Mouse (Mus musculus) thymus, adult 18-20 months (tissue): ENCODE data around the gene Casq2.

Source experiments
- DNase-seq, 2 experiments: peaks; one replicate each; pipeline ENCODE4 v3.0.0; 2022; ENCODE audit warnings: mixed read lengths in 2 of 2

The Casq2 gene

GRCm38 (mm10) chr3:102166287-102166620 lies 80.0 kb downstream of the Casq2 start:
- DNase-seq: no peak

DNA sequence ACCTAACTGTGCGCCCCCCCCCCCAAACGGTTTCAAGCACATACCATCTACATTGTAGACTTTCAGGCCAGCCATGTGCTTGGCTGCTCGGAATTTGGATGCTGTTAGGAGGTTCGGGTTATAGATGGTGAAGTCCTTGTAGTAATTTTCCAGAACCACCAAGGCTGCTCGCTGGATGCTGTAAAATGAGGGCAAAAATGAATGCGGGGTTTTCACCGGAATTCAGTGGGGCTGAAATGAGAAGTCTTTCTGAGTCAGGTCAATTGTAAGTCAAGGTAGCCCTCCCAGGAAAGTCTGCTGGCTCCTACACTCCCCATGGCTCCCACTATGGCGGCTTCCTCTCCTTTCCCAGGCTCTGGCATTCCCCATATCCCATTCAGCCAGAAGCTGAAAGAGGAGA lies 80.6 kb downstream of the Casq2 start:
- no peak for DNase-seq

DNA sequence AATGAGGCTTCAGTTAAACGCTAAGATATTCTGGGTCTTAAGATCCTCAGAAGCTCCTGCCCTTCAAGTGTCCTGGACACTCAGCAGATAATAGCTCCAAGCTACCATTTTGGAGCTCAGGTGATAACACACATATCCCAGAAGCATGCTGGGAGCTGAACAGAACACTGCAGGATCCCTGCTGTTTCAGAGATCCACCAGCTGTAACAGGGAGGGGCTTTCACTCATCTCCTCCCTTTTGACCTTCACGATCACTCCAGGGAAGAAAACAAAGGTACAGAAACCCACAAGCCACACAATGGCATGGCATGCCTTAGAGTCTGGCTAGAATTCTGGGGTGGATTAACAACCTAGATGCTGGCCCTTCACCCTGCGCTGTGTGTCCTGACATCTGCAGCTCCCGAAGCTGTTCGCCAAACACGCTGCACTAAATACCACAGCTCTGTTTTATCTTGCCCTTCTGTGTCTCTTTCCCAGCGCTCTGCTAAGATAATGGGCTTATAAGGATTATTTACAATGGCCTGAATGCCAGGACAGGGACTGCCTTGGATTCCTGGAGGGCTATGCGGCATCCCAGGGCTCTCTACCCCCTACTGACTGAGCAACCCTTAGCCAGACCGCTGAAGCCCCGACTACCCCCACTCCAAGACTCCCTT lies 81.5 kb downstream of the Casq2 start:
- DNase-seq: no peak

- no peak for DNase-seq
Observed at GRCm38 (mm10) chr3:102169197-102169905, 83.1 kb downstream of the Casq2 start.

- no peak for DNase-seq
Observed at GRCm38 (mm10) chr3:102174118-102174865, 88.1 kb downstream of the Casq2 start.

DNA sequence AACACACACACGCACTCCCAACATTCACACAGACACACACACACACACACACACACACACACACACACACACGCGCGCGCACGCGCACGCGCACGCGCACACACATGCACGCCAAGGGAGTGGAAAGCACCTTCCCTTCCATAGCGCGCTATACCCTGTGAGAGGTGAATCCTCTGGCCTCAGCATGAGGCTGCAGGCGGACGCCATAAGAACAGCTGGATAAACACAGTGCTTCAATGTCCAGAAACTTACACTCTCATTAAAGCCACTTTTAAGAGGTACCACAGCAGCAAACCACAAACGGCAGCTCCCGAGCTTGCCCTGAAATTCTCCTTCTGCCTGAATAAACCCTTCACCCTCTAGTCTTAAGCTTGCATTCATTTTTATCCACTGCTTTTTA lies 89.5 kb downstream of the Casq2 start:
- DNase-seq: no peak

DNA sequence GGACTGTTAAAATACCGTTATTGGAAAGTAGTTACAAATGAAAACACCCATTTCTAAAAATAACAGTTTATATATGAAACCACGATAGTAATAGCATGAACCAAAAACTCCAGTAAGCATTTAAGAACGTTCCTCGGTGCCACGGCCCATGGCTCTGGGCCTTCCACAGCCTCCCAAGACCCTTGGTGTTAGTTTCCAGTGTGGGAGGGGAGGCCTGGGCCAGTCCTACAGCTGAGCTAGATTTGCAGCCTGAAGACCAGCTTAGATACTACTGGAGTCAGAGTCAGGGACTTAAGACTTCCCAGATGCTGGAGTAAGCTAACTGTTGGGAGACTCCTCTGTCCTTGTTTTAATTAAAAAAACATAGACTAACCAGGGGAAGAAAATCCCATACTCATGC lies 89.9 kb downstream of the Casq2 start:
- no peak for DNase-seq

DNA sequence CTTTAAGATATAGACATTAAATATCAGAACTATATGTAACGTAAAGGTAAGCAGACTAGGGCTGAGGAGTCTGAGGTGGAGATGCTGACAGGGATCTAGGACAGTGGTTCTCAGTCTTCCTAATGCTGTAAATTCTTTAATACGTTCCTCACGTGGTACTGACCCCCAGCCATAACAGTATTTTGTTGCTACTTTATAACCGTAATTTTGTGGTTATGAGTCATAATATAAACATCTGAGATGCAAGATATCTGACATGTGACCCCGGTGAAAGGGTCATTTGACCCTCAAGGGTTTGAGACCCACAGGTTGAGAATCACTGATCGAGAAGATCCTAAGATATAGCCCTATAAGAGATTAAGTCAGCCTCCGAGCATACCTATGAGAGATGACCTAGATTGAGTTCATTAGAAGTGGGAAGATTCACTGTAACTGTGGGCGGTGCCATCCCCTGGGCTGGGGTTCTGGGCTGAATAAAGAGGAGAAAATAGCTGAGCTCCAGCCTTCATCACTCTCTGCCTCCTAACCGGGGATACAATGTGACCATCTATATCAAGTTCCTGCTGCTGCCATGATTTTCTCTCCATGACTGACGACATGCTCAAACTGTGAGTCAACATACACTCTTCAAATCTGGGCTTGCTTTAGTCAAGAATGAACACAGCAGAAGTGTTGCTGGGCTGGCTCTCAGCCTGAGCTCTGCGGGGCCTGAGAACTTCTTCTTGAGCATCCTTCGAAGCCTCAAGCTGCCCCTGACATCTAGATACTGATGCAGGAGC lies 91.8 kb downstream of the Casq2 start:
- DNase-seq: no peak

GRCm38 (mm10) chr3:102179869-102180268 lies 93.7 kb downstream of the Casq2 start:
- DNase-seq: no peak

- no peak for DNase-seq
Observed at GRCm38 (mm10) chr3:102180746-102181145, 94.5 kb downstream of the Casq2 start.

- no peak for DNase-seq
Observed at GRCm38 (mm10) chr3:102181191-102181590, 95.0 kb downstream of the Casq2 start.

GRCm38 (mm10) chr3:102182601-102183000 lies 96.4 kb downstream of the Casq2 start:
- no peak for DNase-seq

DNA sequence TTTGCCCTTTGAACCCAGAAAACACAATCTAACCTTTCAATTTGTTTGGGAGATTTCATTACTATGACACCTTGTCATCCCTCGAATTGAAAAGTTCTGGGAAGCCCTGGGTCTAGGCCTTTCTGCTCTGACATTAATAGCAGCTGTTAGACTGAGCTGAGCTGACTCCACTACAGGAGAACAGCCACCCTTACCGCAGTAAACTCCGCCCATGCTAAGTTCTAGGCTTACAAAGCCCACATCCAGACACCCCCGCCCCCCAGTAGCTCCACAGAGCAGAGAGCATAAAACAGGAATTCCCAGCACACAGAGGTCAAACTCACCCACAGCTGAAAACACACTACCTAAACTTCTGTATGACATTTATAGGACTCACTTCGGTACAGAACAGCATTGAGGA lies 98.5 kb downstream of the Casq2 start:
- DNase-seq: no peak

DNA sequence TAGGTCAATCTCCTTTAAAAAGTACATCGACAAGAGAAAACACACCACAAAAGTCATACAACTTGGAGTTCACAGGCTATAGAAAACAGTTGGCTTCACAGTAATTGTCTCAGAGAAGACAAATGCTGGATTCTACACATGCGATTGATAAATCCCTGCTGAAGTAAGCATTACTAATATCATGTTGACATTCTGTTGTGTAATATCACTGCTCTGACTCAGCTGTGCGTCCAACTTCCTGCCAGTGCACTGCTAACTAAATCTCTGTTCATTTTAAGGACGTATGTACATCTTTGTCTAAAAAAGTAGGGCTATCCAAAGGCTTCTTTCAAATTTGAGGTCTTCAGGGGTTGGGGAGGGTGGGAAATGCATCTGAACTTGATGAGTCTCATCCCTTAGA lies 101.2 kb downstream of the Casq2 start:
- DNase-seq: no peak

GRCm38 (mm10) chr3:102188972-102189371 lies 102.8 kb downstream of the Casq2 start:
- DNase-seq: no peak

GRCm38 (mm10) chr3:102190015-102190414 lies 103.8 kb downstream of the Casq2 start:
- DNase-seq: no peak

DNA sequence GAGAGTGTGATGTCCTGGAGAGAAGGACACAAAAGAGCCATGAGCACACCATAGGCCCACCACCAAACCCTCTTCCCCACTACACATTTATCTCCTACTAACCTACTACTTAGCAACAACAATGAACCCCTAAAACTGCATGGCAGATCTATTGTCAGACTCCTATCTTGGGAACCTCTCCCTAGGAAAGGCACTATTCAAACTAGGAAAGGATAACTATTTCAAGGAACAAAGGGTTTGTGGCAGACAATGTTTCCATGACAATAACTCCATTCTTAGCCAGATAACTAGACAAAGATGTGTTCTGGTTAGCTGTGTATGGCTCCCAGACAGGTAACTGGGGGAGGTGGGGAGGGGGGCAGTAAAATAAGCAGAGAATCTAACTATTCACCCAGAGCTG lies 104.4 kb downstream of the Casq2 start:
- no peak for DNase-seq

- no peak for DNase-seq
Observed at GRCm38 (mm10) chr3:102191575-102191974, 105.4 kb downstream of the Casq2 start.

- no peak for DNase-seq
Observed at GRCm38 (mm10) chr3:102192621-102193020, 106.4 kb downstream of the Casq2 start.

DNA sequence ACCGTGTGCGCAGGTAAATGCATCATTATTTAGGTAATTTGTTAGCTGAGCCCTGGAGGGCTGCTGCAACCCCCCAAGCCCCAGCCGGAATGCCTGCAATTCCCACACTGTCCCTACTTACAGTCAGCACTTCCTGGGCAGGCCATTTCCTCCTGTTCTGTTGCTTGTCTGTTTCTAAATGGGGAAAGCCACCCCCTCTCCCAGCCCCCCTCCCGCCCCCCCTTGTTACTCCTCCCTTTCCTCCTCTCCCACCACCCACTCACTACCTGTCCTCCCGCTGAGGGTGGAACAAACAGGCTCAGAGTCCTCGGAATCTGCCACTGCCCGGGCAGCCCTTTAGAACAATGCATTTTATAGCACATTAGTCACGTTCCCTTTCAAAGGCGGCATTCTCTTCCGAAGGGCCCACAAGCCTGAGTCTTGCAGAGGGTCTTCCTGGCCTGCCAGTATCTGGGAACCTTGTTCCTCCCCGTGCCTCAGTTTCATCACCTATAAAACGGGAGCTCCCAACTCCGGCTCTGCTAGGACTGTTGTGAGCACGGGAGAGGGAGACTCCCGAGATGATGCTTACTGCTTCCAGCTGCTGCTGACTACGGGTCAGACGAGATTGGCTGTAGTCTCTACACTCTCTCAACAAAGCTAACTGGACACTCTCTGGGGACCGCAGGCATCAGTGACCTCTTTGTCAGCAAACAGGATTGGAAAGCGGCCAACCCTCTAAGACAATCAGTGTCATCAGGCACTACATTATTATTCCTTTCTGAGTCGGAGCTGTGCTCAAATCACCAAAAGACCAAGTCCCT lies 107.5 kb downstream of the Casq2 start:
- no peak for DNase-seq

GRCm38 (mm10) chr3:102194291-102195051 lies 108.3 kb downstream of the Casq2 start:
- no peak for DNase-seq

DNA sequence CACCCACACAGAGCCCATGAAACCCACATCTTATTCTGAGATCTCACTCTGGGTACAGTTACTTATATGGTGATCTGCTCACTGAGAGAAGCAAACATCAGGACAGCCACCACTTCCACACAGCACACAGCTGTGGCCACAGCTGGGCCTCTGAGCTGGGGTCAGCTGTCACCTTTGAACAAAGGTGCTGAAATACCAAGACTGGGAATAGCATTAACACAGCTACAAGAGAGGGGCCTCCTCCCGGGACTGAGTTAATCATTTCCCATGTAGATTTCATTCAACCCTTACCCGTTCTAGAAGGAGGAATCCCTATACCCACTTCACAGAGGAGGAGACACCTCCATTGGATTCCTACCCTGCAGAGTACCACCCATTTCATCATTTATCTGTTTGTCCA lies 109.5 kb downstream of the Casq2 start:
- no peak for DNase-seq
